Mouse (Mus musculus) CD4-positive, CD25-positive, alpha-beta regulatory T cell (primary cell): Measurements from ENCODE around the gene Xbp1. TPM values are rescaled to one million over a fixed set of nuclear protein-coding genes. Genes with fewer than 3 reads are reported as not detected.

ENCODE experiments used
- polyA plus RNA-seq: library from polyadenylated mRNA; unstranded; fragments of 100-300 nt; shearing (Covaris generic); gene quantifications from one replicate; pipeline ENCODE4 v1.2.1, GENCODE M21; 2017

Xbp1 gene
- 155 TPM for polyA plus RNA-seq

DNA sequence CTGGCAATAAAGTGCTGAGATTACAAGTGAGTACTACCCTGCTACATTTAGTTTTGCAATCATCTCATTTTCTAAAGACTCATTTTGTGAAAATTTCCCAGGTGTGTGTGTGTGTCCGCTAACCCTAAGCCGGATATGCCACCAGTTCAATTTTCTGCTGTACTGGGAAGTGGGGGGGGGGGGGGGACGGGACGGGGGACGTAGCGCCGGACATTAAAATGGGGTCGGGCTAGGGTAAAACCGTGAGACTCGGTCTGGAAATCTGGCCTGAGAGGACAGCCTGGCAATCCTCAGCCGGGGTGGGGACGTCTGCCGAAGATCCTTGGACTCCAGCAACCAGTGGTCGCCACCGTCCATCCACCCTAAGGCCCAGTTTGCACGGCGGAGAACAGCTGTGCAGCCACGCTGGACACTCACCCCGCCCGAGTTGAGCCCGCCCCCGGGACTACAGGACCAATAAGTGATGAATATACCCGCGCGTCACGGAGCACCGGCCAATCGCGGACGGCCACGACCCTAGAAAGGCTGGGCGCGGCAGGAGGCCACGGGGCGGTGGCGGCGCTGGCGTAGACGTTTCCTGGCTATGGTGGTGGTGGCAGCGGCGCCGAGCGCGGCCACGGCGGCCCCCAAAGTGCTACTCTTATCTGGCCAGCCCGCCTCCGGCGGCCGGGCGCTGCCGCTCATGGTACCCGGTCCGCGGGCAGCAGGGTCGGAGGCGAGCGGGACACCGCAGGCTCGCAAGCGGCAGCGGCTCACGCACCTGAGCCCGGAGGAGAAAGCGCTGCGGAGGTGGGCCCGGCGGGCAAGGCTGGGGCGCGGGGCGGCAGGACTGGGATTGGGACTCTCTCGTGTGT is at the start of gene Xbp1:
Gene Xbp1 (plus strand): TSS at position 248 of the 854 bp plus-strand sequence.

DNA sequence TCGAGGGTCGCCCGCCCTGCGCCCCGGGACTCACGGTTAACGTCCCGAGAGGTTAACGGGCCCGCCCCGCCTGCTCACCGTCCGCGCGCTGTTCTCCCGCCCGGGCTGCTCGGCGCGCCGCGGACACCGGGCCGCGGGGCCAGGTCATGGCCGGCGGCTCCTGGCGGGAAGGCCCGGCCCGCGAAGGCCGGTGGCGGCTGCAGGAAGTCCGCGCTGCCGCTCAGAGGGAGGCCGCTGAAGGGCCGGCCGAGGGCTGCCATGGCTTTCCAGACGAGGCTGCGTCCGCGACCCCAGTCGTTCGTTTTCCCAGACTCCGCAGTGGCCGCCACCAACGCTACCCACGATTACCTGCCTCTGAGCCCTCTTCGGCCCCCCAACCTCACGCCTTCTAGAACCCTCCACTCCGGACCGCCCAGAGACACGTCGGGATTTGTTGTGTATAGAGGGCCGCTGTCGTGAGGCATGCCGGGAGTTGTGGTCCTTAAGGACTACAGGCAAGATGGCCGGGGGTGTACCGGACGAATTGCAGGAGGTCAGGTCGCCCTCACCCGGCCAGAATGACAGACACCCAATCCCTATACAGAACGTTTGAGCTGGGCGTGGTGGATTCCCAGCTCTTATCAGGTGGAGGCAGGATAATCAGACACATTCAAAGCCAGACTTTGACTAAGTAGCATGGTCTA is 21.5 kb downstream of the Xbp1 start, which contains the start of gene Ccdc117:
Gene Ccdc117 (minus strand): TSS at position 389 of the 683 bp plus-strand sequence.

DNA sequence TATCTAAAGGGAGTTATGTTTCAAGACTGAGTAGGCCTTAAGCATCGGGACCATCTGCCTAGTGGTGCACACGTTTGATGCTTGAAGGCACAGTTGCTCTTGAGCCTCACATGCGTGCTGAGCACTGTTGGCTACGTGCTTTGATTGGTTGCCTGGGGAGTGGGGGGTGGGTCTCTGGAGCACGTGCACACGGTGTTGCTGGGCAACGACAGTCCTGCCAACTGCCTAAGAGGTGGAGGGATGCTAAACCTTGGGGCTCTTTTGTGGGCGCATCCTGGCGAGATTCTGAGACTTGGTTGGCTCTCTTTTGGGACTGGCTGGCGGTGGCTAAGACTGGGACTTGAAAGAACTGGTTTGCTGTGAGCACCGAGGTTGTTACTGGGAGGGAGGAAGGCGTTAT is 49.0 kb downstream of the Xbp1 start, which contains the start of gene Ankrd36:
Gene Ankrd36 (plus strand): TSS at position 211 of the 400 bp plus-strand sequence.

Other genes with a start within 250 kb of the Xbp1 start
- gene Znrf3, start 75.8 kb upstream of the Xbp1 start, polyA plus RNA-seq, result 22.0 TPM
- 29.7 TPM for gene Ccdc117, start 21.5 kb downstream of the Xbp1 start, polyA plus RNA-seq
- gene Ankrd36, start 49.0 kb downstream of the Xbp1 start, polyA plus RNA-seq, result not detected
- 164 TPM for gene Mrps24, start 195.0 kb downstream of the Xbp1 start, polyA plus RNA-seq
- 30.4 TPM for gene Urgcp, start 241.7 kb downstream of the Xbp1 start, polyA plus RNA-seq